Mouse (Mus musculus): ENCODE measurements around the gene Abcg8. TPM values are rescaled to one million over a fixed set of nuclear protein-coding genes. Genes with fewer than 3 reads are reported as not detected.

Abcg8 gene
- total RNA-seq, 2 experiments from 2014 or later: not detected

GRCm38 (mm10) chr17:84657782-84658181 is 18.3 kb upstream of the Abcg8 start:
- ATAC-seq (replicated peaks; ENCODE audit: low FRiP score, poor library complexity, severe bottlenecking): no peak

- no peak for ATAC-seq (replicated peaks; ENCODE audit: low FRiP score, poor library complexity, severe bottlenecking)
Observed at GRCm38 (mm10) chr17:84658195-84658594, 17.9 kb upstream of the Abcg8 start.

- no peak for ATAC-seq (replicated peaks; ENCODE audit: low FRiP score, poor library complexity, severe bottlenecking)
Observed at GRCm38 (mm10) chr17:84658951-84659350, 17.2 kb upstream of the Abcg8 start.

DNA sequence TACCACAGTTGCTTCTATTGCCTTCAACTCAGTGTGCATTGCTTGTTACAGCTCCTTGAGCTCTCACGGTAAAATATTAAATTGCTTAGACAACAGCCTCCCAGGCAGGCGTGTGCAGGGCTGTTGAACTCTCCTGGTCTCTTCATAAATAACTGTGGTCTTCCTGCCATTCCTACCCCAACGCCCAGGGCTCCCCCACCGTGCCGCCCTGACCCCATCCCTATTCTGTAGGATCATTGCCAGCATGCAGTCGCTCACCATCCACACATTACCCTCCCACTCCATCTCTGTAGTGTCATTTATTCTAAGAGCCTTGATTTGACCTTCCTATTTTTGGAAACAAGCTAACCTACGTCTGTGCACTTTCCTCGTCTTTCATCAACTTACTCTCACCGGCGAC is 11.0 kb upstream of the Abcg8 start:
- ATAC-seq (replicated peaks; ENCODE audit: low FRiP score, poor library complexity, severe bottlenecking): no peak

DNA sequence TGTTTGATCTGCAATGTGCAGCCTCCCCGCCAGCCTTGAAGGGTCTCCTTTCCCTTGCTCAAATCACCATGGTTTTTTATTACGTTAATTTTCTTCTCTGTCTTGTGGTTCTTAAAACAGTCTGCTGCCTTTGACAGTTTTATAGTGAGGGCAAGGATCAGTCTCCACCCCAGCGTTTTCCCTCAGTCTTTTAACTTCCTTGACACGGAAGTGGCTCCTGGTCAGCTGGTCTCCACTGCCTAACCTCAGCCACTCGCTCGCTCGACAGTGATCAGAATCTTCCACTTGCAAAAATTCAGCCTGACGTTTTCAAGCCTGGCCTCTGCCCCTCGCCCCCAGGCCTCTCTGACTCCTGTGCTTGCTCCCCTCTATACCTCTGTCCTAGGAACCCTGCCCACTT is 10.4 kb upstream of the Abcg8 start:
- no peak for ATAC-seq (replicated peaks; ENCODE audit: low FRiP score, poor library complexity, severe bottlenecking)

GRCm38 (mm10) chr17:84667848-84668247 is 8.3 kb upstream of the Abcg8 start:
- ATAC-seq (replicated peaks; ENCODE audit: low FRiP score, poor library complexity, severe bottlenecking): 0 out of 2 replicates have a peak, but pooled peaks have one; percentile 22

DNA sequence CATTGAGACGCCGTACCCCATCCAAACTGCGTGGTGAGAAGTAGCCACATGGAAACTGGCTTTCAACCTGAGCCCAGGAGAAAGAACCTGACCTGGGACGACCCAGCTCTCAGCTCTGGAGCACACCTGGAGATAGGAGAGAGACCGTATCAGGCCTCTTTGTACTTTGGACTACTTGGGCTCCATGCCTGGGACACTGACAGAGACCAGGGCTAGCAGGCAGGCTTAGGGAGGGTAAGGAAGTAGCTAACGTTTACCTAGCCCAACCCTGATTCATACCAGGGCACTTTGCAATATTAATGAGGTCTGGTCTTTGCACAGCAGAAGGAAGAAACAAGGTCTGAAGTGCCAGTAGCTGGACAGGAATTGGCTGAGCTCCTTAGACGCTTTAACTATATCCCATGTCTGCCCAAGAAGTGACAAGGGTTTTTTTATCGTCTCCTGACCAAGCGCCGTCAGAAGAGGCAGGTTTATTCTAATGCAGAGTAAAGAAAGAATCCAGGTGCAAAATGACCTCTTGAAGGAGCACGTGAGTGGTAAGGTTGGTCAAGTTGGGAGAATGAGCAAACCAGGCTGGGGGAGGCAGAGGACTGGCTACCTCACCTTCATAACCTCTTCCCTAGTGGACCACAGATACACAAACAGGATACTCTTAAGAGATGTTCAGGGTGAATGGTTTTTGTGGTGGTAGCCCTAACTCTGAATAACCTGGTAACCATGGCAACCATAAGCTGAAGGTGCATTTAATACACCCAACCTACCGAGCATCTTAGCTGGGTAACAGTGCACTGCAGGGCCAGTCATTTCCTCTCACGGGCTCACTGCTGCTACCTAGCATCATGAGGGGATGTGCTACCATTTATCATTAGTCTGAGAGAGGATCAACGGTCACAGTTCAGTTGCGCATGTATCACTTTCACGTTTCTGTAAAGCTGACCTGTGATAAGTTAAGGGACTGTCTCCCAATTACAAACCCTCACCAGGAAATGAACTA is 3.4 kb upstream of the Abcg8 start:
- no peak for ATAC-seq (replicated peaks; ENCODE audit: low FRiP score, poor library complexity, severe bottlenecking)

- no peak for ATAC-seq (replicated peaks; ENCODE audit: low FRiP score, poor library complexity, severe bottlenecking)
Observed at GRCm38 (mm10) chr17:84674048-84674447, 2.1 kb upstream of the Abcg8 start.

DNA sequence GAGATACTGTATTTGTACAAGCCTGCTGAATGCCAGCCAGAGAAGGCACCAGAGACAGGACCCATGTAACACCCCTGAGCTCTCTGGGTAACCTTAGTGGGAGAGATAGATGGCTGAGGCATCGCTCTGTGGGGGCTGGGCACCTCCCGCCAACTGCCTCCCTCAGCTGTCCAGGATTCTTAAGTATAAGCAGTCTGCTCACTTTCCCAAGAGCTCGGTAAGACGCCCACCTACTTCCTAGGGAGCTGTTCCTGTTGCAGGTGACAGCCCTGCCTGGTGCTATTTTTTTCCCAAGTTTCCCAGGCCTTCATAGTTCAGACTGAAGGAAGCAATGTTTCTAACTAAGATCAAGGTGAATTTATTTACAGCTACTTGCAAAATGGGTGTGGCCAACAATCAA is 898 bp upstream of the Abcg8 start:
- ATAC-seq (replicated peaks; ENCODE audit: low FRiP score, poor library complexity, severe bottlenecking): no peak

GRCm38 (mm10) chr17:84677595-84677994 is 1.5 kb downstream of the Abcg8 start:
- no peak for ATAC-seq (replicated peaks; ENCODE audit: low FRiP score, poor library complexity, severe bottlenecking)

DNA sequence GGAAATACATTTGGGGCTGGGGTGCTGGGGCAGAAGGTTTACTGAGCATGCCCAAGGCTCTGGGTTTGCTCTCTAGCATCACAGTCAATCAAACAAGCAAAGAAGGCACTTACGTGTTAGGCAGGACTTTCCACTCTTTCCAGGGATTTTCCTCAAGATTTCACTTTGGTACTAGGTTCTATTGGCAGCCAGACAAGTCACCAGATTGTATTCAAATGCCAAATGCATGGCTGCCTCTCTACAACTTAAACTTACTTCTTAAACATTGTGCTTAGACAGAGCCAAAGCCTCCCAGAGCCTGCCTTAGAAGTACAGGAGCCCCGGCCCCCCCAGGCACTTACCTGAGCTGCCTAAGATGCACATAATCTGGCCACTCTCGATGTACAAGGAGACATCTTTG is 5.6 kb downstream of the Abcg8 start:
- ATAC-seq (replicated peaks; ENCODE audit: low FRiP score, poor library complexity, severe bottlenecking): no peak

GRCm38 (mm10) chr17:84682734-84683717 is 6.9 kb downstream of the Abcg8 start, which contains the start of gene Abcg5:
TSS of gene Abcg5 (minus strand) at chr17:84683011.
- ATAC-seq (replicated peaks; ENCODE audit: low FRiP score, poor library complexity, severe bottlenecking): no peak

GRCm38 (mm10) chr17:84684284-84684683 is 8.2 kb downstream of the Abcg8 start:
- ATAC-seq (replicated peaks; ENCODE audit: low FRiP score, poor library complexity, severe bottlenecking): no peak

- no peak for ATAC-seq (replicated peaks; ENCODE audit: low FRiP score, poor library complexity, severe bottlenecking)
Observed at GRCm38 (mm10) chr17:84685286-84685685, 9.2 kb downstream of the Abcg8 start.

DNA sequence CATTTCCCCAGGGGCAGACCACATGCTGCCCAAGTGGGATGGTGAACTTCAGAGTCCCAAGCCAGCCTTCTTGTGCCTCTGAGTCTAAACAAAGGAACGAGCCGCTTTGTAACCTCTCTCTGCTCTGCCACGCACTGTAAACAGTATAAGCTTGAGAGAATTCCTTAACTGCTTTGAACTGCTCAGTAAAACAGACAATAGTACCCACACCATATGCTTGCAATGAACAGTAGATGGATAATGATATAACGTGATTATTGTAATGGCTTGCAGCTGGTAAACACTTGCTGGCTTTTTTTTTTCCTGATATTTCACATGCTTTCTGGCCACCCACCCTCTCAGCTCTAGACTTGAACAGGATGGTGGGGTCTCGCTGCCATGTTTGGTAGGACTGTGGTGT is 11.9 kb downstream of the Abcg8 start:
- no peak for ATAC-seq (replicated peaks; ENCODE audit: low FRiP score, poor library complexity, severe bottlenecking)

DNA sequence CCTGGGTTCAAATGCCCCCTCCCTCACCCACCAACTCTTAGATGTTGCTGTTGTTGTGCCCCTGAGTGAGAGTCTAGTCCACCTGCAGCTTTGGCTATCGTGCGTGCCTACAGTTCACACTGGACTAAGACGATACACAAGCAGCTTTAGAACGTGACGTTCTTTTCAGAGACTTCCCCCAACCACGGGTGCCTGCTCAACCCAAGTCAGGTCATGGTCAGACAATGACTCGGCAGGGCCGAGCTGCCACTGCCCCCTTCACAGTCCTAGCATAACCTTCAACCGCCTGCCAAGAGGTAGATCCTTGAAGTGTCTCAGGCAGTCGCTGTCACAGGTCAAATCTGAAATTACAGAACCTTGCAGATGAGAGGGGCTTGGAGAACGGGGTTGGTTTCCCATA is 12.7 kb downstream of the Abcg8 start:
- no peak for ATAC-seq (replicated peaks; ENCODE audit: low FRiP score, poor library complexity, severe bottlenecking)

DNA sequence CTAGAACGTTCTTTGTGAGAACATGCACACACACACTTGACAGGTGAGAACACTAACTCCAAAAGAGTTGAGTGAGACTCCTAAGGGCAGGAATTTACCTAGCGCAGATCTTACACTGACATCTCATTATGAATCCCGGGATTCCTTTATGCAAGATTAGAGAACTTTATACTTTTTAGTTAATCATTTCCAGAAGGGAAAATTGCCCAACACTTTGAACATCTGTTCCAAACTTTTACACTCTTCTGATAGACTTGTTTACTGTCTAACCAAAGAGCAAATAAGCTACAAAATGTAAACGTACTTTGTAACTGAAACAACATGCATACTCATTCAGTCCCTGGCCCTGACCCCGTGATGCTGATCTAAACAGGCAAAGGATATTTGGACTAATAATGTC is 13.2 kb downstream of the Abcg8 start:
- ATAC-seq (replicated peaks; ENCODE audit: low FRiP score, poor library complexity, severe bottlenecking): no peak

- ATAC-seq (replicated peaks; ENCODE audit: low FRiP score, poor library complexity, severe bottlenecking): no peak
Observed at GRCm38 (mm10) chr17:84690111-84690510, 14.0 kb downstream of the Abcg8 start.

DNA sequence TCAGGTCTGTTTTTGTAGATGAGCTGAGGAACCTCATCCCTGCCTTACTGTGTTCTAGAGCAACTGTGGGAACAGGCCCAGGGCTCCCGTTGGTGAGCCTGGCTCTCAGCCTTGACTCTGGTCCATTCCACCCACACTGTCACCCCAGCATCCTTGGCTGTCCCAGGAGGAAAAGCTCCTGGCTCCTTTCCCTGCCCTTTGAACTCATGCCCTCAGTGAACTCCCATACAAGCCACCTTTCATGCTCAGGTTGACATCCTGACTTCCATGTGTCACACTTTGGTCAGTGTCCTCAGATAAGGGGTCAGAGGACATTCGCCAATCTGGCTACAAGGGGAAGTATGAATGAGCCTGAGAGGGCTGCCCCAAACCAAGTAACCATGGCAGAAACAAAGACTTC is 17.6 kb downstream of the Abcg8 start:
- ATAC-seq (replicated peaks; ENCODE audit: low FRiP score, poor library complexity, severe bottlenecking): no peak

DNA sequence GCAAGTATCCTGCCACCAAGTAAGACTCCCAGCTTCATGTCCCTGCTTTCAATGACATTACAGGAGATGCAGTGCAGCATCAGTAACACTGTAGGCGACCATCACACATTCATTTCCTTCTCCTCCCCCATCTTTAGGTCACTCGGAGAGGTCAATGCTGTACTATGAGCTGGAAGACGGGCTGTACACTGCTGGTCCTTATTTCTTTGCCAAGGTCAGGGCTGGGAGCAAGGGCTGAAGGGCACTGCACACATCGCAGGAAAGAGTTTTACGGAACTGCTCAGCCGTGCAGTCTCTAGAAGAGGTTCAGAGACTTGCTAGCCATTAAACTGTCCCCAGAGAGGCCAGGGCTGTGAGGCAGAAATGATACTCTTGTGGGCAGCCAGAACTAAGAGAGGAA is 20.4 kb downstream of the Abcg8 start:
- ATAC-seq (replicated peaks; ENCODE audit: low FRiP score, poor library complexity, severe bottlenecking): no peak

All from erythroblast, adult 5-6 weeks (primary cell).